Mouse (Mus musculus) CH12.LX (cell line): ENCODE results near the gene Sobp. TPM values are rescaled to one million over a fixed set of nuclear protein-coding genes. Genes with fewer than 3 reads are reported as not detected.

Source experiments
- DNase-seq: peaks from one replicate; pipeline ENCODE4 v3.0.0-alpha.2; 2013; ENCODE audit errors: extremely low read depth
- H3K27ac ChIP-seq: 2 replicates; pipeline ENCODE4 v1.5.1; 2012; ENCODE audit warnings: low read depth, mild to moderate bottlenecking, control low read depth, moderate library complexity; ENCODE audit not compliant: insufficient read depth
- H3K27me3 ChIP-seq: replicated peaks from 2 replicates; pipeline ENCODE3; 2012; ENCODE audit warnings: inconsistent platforms
- H3K36me3 ChIP-seq, 2 experiments: replicated peaks in 1 of 2; 2 replicates each; pipeline versions ENCODE3 to v1.6.1; 2012; ENCODE audit warnings: inconsistent platforms in 1 of 2, low read length in 1 of 2, mild to moderate bottlenecking in 1 of 2, mixed read lengths in 1 of 2, moderate library complexity in 1 of 2; ENCODE audit not compliant: control insufficient read depth in 1 of 2, insufficient read depth in 1 of 2
- H3K4me1 ChIP-seq, 2 experiments: 2 replicates each; pipeline ENCODE4 v1.6.1; 2012; ENCODE audit warnings: inconsistent platforms in 1 of 2, moderate library complexity in 1 of 2; ENCODE audit not compliant: insufficient read depth in 2 of 2, control insufficient read depth in 1 of 2
- H3K4me2 ChIP-seq: 2 replicates; pipeline ENCODE4 v1.6.1; 2012; ENCODE audit warnings: low read depth, mild to moderate bottlenecking, control low read depth; ENCODE audit not compliant: poor library complexity, insufficient read depth, severe bottlenecking
- H3K4me3 ChIP-seq, 3 experiments: fragments of 150-350 bp in 1 of 3; sonication (generic) in 1 of 3; replicated peaks in 1 of 3; 2 replicates each; pipeline versions ENCODE3 to v1.5.1; 2011 to 2012; ENCODE audit warnings: low read depth in 2 of 3, low read length in 2 of 3, mild to moderate bottlenecking in 2 of 3, moderate library complexity in 2 of 3, control low read depth in 1 of 3, improper control_type of control experiment in 1 of 3, inconsistent platforms in 1 of 3, mixed read lengths in 1 of 3; ENCODE audit not compliant: poor library complexity in 1 of 3
- H3K79me2 ChIP-seq: replicated peaks from 2 replicates; pipeline ENCODE4 v1.6.1; 2012; ENCODE audit warnings: mild to moderate bottlenecking, moderate library complexity; ENCODE audit not compliant: control insufficient read depth, poor library complexity, insufficient read depth, severe bottlenecking; ENCODE audit errors: extremely low read depth
- H3K9ac ChIP-seq: 2 replicates; pipeline ENCODE4 v1.6.1; 2012; ENCODE audit warnings: low read depth, mild to moderate bottlenecking, control low read depth, moderate library complexity; ENCODE audit not compliant: insufficient read depth
- H3K9me3 ChIP-seq: replicated peaks from 2 replicates; pipeline ENCODE3; 2012; ENCODE audit warnings: low read length, inconsistent platforms, mixed read lengths
- BHLHE40 ChIP-seq: IDR thresholded peaks from 2 replicates; pipeline ENCODE4 v1.6.1; 2011; ENCODE audit warnings: mild to moderate bottlenecking, low read depth, low read length, improper control_type of control experiment
- CHD1 ChIP-seq: IDR thresholded peaks from 2 replicates; pipeline ENCODE4 v1.6.1; 2012; ENCODE audit warnings: low read depth, low read length, improper control_type of control experiment, inconsistent platforms
- ELF1 ChIP-seq: IDR thresholded peaks from 2 replicates; pipeline ENCODE4 v1.6.1; 2014; ENCODE audit warnings: low read depth, mild to moderate bottlenecking, inconsistent platforms, low read length, improper control_type of control experiment
- EP300 ChIP-seq: IDR thresholded peaks from 2 replicates; pipeline ENCODE4 v1.6.1; 2011; ENCODE audit warnings: low read length, improper control_type of control experiment
- ETS1 ChIP-seq: conservative IDR thresholded peaks from 2 replicates; pipeline ENCODE4 v1.6.1; 2012; ENCODE audit warnings: low read depth, mild to moderate bottlenecking, inconsistent platforms, low read length, improper control_type of control experiment, moderate library complexity
- GABPA ChIP-seq: IDR thresholded peaks from 2 replicates; pipeline ENCODE4 v1.6.1; 2012; ENCODE audit warnings: low read depth, low read length, improper control_type of control experiment, inconsistent platforms; ENCODE audit not compliant: insufficient replicate concordance
- IRF4 ChIP-seq: IDR thresholded peaks from 2 replicates; pipeline ENCODE4 v1.6.1; 2014; ENCODE audit warnings: low read depth, mild to moderate bottlenecking, inconsistent platforms, low read length, improper control_type of control experiment
- JUN ChIP-seq: IDR thresholded peaks from 2 replicates; pipeline ENCODE4 v1.6.1; 2011; ENCODE audit warnings: low read depth, mild to moderate bottlenecking, low read length, improper control_type of control experiment, moderate library complexity; ENCODE audit not compliant: insufficient read depth
- JUND ChIP-seq: conservative IDR thresholded peaks from 2 replicates; pipeline ENCODE4 v1.6.1; 2011; ENCODE audit warnings: low read depth, low read length, improper control_type of control experiment
- MYC ChIP-seq: IDR thresholded peaks from 2 replicates; pipeline ENCODE4 v1.6.1; 2011; ENCODE audit warnings: low read depth, mild to moderate bottlenecking, improper control_type of control experiment, low read length
- PAX5 ChIP-seq: IDR thresholded peaks from 2 replicates; pipeline ENCODE4 v1.6.1; 2012; ENCODE audit warnings: low read length, inconsistent platforms, mixed read lengths
- POLR2A ChIP-seq: IDR thresholded peaks from 2 replicates; pipeline ENCODE4 v1.6.1; 2011; ENCODE audit warnings: low read depth, mild to moderate bottlenecking, improper control_type of control experiment, low read length
- POLR2AphosphoS2 ChIP-seq: IDR thresholded peaks from 2 replicates; pipeline ENCODE4 v1.6.1; 2011; ENCODE audit warnings: low read depth, low read length, improper control_type of control experiment
- RCOR1 ChIP-seq: conservative IDR thresholded peaks from 2 replicates; pipeline ENCODE4 v1.6.1; 2012; ENCODE audit warnings: low read depth, mild to moderate bottlenecking, inconsistent platforms, low read length, improper control_type of control experiment
- TBP ChIP-seq: conservative IDR thresholded peaks from 2 replicates; pipeline ENCODE4 v1.6.1; 2011; ENCODE audit warnings: low read depth, low read length, improper control_type of control experiment
- TCF12 ChIP-seq: IDR thresholded peaks from 2 replicates; pipeline ENCODE4 v1.6.1; 2014; ENCODE audit warnings: low read depth, mild to moderate bottlenecking, inconsistent platforms, low read length, improper control_type of control experiment
- USF1 ChIP-seq: IDR thresholded peaks from 2 replicates; pipeline ENCODE4 v1.6.1; 2014; ENCODE audit warnings: low read depth, mild to moderate bottlenecking, inconsistent platforms, low read length, improper control_type of control experiment
- USF2 ChIP-seq: conservative IDR thresholded peaks from 2 replicates; pipeline ENCODE4 v1.6.1; 2011; ENCODE audit warnings: low read depth, low read length, improper control_type of control experiment
- dilution Hi-C: fragments of 300-500 bp; cut with MboI; formaldehyde crosslinking; loops from 2 replicates; pipeline ENCODE4 v1.14.3; 2020; ENCODE audit warnings: low sequenced_read_pairs; ENCODE audit not compliant: extremely low pct_unique_long_range_greater_than_20kb, extremely low pct_ligation_motif_present
- in situ Hi-C: fragments of 300-500 bp; cut with MboI; formaldehyde crosslinking; loops from 3 replicates; pipeline ENCODE4 v1.14.3; 2019; ENCODE audit warnings: low sequenced_read_pairs, low pct_ligation_motif_present, low pct_unique_long_range_greater_than_20kb, mixed read lengths
- polyA plus RNA-seq: library from polyadenylated mRNA; unstranded; fragments of >175 nt; gene quantifications from 2 replicates; pipeline ENCODE4 v1.2.1, GENCODE M21; 2012; ENCODE audit warnings: low read depth; ENCODE audit not compliant: insufficient read length
- total RNA-seq, 2 experiments: library from RNA; depleted of rRNA; stranded (reverse); fragments of 300-350 nt in 1 of 2; fragments of >200 nt in 1 of 2; gene quantifications; 2 replicates each; pipeline ENCODE4 v1.2.3; 2012 to 2014

The Sobp gene
- total and polyA plus RNA-seq, 3 experiments: 0.04 to 0.77 (median 0.08) TPM

DNA sequence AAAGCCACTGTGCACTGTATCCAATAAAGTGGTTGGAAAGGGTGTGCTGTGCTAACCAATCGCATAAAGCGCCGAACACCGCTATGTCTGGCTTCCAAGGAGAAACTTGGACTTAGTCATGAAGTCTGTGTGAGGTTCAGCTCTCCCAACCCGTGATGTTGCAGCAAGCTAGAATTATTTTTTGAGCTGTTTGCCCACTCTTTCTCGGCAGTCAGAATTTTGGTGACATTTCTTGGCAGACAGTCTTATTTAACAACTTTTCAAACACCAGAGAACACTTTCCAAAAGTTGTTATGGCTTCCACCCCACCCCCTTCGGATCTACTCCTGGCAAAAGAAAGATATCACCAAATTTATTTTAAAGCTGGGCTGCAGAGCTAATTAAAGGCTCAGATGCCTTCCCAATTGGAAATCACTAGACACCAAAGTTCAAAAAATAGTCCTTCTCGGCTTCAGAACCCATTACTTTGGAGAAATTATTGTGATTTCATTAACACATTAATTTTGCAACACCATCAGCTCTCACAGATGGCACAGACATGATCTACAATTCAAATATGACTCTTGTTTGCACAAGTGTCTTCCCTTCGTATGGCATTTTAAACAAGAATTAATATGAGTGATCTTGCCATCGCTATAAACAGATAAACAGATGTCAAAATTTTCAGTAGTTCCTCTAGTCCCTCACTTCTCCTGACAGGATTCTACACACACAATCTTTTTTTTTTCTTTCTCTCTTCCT, 150.7 kb downstream of the Sobp start:
- no peaks in the 10 kb centered on the region for H3K27me3 ChIP-seq
- no peak for DNase-seq
- dilution Hi-C loops: no loop called here

DNA sequence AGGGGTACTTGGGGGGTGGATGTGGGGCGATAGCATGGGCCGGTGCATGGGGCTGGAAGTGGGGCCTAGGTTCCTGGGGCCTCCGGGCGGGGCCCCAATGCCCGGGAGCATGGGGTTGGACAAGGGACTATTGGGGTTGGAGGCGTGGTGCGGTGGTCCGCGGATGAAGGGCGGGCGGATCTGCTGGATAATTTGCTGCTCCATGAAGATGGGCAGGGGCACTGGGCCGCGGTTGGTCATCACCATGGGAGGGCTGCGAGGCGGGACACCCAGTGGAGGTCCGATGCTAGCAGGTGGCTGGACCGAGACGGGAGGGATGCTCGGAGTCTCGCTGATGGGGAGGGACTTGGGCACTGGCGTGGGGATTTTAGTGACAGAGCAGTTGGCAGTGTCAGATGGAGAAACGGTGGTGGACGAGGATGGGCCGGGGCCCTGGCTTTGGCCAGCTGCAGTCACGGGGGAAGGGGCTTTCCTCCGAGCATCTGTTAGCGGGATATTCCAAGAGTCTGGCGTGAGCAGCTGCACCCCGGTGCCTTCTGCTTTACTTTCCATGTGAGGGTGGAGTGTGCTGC, 152.1 kb downstream of the Sobp start:
- DNase-seq: no peak
- no peaks in the 10 kb centered on the region for H3K79me2 ChIP-seq
- H3K4me1 ChIP-seq: no peaks in the 10 kb centered on the region
- no peak overlapping the region for H3K27ac ChIP-seq
- H3K4me2 ChIP-seq: no peak overlapping the region
- peaks cover 0 to 3% of the 10 kb centered on the region in 2 experiments for H3K36me3 ChIP-seq
- peaks cover 10% of the 10 kb centered on the region for H3K9me3 ChIP-seq
- H3K4me3 ChIP-seq: no peak overlapping the region
- dilution Hi-C loops: no loop called here
- in situ Hi-C loops: no loop called here
- H3K27me3 ChIP-seq: no peaks in the 10 kb centered on the region
- TF ChIP-seq POLR2A: no peak
- no peak for TF ChIP-seq BHLHE40
- no peak for TF ChIP-seq CHD1
- TF ChIP-seq IRF4: no peak
- TF ChIP-seq TCF12: no peak
- TF ChIP-seq USF1: no peak
- TF ChIP-seq TBP: no peak
- no peak for TF ChIP-seq PAX5
- TF ChIP-seq RCOR1: no peak
- TF ChIP-seq MYC: no peak
- TF ChIP-seq EP300: no peak
- TF ChIP-seq USF2: no peak
- H3K9ac ChIP-seq: no peak overlapping the region

More for the DNA sequence above, 150.7 kb downstream of the Sobp start:
- peaks cover 0 to 3% of the 10 kb centered on the region in 2 experiments for H3K36me3 ChIP-seq
- H3K79me2 ChIP-seq: no peaks in the 10 kb centered on the region
- no peak overlapping the region for H3K9ac ChIP-seq
- peaks cover 10% of the 10 kb centered on the region for H3K9me3 ChIP-seq
- TF ChIP-seq POLR2A (no peak), EP300 (no peak), IRF4 (no peak), GABPA (no peak), ETS1 (no peak), POLR2AphosphoS2 (no peak), ELF1 (no peak), JUND (no peak), CHD1 (no peak), JUN (no peak), RCOR1 (no peak)
- H3K27ac ChIP-seq: no peak overlapping the region
- in situ Hi-C loops: no loop called here
- no peaks in the 10 kb centered on the region for H3K4me1 ChIP-seq
- no peak overlapping the region for H3K4me2 ChIP-seq
- no peak overlapping the region for H3K4me3 ChIP-seq
